Mouse (Mus musculus): ENCODE measurements at regions not wholly inside any gene's neighbourhood (a gene's known extent, or its start where the extent isn't known, plus 50 kb on each side); places are given as distances from the start of the nearest gene placed in this dataset.

DNA sequence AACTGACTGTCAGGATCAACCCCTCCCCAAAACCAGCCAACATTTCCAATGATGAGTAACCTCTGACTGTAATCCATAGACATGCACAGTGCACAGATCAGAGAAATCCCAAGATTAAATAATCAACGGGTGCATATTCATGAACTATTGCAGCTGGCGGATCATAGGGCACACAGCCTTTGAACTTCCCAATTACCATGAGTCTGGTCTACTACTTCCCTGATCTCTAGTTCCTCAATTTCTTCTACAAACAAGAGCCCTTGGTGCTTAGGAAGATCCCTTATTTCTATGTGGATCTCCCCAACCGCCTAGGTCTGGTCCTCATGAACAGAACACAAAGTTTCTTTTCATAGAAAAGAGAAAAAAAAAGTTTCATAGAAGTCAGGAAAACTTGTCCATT, 224.0 kb downstream of the Mreg start:
- Histone ChIP-seq H3K36me3 (replicated peaks) (no peaks in the 10 kb centered on the region), H3K27ac (no peak overlapping the region), H3K4me1 (no peaks in the 10 kb centered on the region), H3K9ac (no peak overlapping the region), H3K4me3 (replicated peaks) (no peak overlapping the region), H3K27me3 (no peaks in the 10 kb centered on the region), H3K4me2 (no peak overlapping the region), H3K9me3 (no peaks in the 10 kb centered on the region)
- ATAC-seq (ENCODE audit: low FRiP score) = no peak
- 94% methylated on average over 3 of the region's 3 CpGs for WGBS

DNA sequence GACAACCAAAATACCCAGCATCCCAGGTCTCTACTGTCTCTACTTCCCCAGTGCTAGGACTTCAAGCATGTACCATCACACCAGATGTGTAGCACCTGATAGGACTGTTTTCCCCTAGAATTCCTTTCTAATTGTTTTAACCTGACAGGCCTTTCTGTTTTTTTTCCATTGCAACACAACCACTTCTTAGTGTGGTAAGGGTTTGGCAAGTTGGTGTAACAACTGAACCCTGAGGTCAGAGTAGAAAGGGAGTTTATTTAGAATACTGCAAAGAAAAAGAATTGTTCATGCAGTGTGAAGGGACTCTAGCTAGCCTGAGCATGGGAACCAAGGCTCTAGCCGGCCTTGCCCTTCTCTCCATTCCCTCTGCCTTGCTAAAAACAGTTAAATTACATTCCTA, 226.1 kb downstream of the Mreg start:
- WGBS = 79% methylated on average over 1 of the region's 1 CpGs
- Histone ChIP-seq H3K36me3 (replicated peaks) (no peaks in the 10 kb centered on the region), H3K4me3 (replicated peaks) (no peak overlapping the region), H3K27me3 (no peaks in the 10 kb centered on the region), H3K4me1 (no peaks in the 10 kb centered on the region), H3K9me3 (no peaks in the 10 kb centered on the region), H3K4me2 (no peak overlapping the region), H3K9ac (no peak overlapping the region), H3K27ac (no peak overlapping the region)
- no peak for ATAC-seq (ENCODE audit: low FRiP score)

DNA sequence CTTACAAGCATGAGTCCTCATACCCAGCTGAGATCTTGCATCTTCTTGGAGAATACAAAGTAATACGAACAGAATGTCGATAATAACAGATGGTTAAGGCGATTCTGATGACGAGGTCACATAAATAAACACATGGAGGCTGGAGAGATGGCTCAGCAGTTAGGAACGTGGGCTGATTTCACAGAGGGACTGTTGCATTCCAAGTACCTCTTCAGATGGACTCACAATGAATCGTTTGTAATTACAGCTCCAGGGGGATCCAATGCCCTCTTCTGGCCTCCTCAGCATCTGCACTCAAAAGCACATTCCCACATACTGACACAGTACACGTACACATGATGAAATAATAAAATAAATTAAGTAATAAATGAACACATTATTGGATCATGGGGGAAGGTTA, 228.3 kb downstream of the Mreg start:
- Histone ChIP-seq H3K4me1 (no peaks in the 10 kb centered on the region), H3K27ac (no peak overlapping the region), H3K27me3 (no peaks in the 10 kb centered on the region), H3K9ac (no peak overlapping the region), H3K36me3 (replicated peaks) (no peaks in the 10 kb centered on the region), H3K4me2 (no peak overlapping the region), H3K4me3 (replicated peaks) (no peak overlapping the region), H3K9me3 (no peaks in the 10 kb centered on the region)
- WGBS = 87% methylated on average over 7 of the region's 7 CpGs
- no peak for ATAC-seq (ENCODE audit: low FRiP score)

DNA sequence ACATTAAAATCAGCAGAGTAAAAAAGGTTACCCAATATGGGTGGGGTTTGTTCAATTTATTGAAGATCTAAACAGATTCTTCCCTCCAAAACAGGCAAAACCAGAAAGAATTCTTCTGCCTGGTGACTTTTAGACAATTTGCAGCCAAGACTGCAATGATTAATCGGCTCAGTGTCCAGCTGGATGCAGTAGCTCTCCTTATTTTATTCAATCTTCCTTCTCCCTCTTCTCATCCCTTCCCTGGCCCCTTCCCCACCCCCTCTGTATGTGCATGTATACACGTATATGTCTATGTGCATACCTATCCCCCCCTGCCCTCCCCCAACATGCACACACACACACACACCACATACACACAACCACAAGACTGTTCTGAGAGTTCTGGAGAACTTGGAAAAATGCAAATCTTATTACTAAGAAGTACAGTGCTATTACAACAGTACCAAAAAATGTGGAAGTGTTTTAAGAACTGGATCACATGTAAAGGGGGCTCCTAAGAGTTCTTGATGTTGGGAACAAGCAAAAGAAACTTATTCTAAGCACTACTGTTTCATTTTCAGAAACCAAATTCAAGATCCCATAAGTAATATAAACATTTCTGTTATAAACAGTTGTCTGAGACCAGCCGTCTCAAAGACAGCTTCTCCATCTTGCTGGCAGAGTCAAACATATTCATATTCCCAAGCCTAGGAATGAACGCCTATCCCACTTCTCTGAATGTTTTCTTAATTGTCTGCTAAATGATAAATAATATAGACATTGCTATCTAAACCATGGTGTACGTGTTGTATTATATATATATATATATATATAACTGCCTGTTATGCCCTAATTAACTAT, 229.5 kb downstream of the Mreg start:
- H3K27ac ChIP-seq = no peak overlapping the region
- whole genome bisulfite sequencing = 86% methylated on average over 5 of the region's 5 CpGs
- H3K9ac ChIP-seq = no peak overlapping the region
- no peaks in the 10 kb centered on the region for H3K9me3 ChIP-seq
- no peaks in the 10 kb centered on the region for H3K4me1 ChIP-seq
- no peak for ATAC-seq (ENCODE audit: low FRiP score)
- no peaks in the 10 kb centered on the region for H3K27me3 ChIP-seq
- H3K4me2 ChIP-seq = no peak overlapping the region
- H3K4me3 ChIP-seq (replicated peaks) = no peak overlapping the region
- H3K36me3 ChIP-seq (replicated peaks) = no peaks in the 10 kb centered on the region

DNA sequence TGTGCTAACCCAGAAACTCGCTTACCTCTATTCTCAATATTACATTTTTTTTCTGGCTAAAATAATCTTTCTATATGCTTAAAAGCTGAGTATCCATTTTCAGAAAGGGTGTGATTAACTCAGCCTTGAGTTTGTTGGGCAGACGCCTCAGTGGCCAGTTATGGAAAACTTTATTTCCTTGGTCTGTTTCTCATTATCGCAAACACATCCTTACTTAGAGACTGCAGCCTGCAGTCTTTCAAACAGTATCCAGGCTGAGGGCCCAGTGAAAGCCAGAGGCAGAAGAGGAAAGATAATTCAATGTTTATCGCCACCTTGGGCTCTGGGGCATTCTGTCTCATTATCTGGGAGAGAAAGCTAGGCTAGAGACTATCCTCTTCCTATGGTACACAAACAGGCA, 231.5 kb downstream of the Mreg start:
- Histone ChIP-seq H3K36me3 (replicated peaks) (no peaks in the 10 kb centered on the region), H3K4me1 (no peaks in the 10 kb centered on the region)
- 81% methylated on average over 4 of the region's 4 CpGs for WGBS

DNA sequence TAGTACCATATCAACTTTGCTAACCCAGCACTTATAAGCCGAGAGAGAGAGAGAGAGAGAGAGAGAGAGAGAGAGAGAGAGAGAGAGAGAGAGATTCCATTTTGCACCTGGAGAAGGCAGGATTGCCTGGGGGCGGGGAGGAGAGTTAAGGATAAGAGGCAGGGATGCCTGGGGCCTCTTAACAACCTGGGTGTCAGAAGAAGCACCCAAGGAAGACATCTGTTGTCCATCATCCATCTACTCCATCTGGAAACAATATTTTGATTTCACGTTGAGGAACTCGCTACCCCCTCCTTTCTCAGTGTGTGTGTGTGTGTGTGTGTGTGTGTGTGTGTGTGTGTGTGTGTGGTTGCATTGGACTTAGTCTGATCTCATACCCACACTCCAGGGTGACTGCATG, 232.8 kb downstream of the Mreg start:
- Histone ChIP-seq H3K9me3 (no peaks in the 10 kb centered on the region), H3K9ac (no peak overlapping the region), H3K4me3 (replicated peaks) (no peak overlapping the region), H3K27ac (no peak overlapping the region), H3K4me2 (no peak overlapping the region), H3K27me3 (no peaks in the 10 kb centered on the region), H3K36me3 (replicated peaks) (no peaks in the 10 kb centered on the region), H3K4me1 (no peaks in the 10 kb centered on the region)
- WGBS = 82% methylated on average over 4 of the region's 4 CpGs
- no peak for ATAC-seq (ENCODE audit: low FRiP score)

More for the DNA sequence above, 231.5 kb downstream of the Mreg start:
- no peak overlapping the region for H3K4me2 ChIP-seq
- H3K9me3 ChIP-seq = no peaks in the 10 kb centered on the region
- no peak for ATAC-seq (ENCODE audit: low FRiP score)
- H3K4me3 ChIP-seq (replicated peaks) = no peak overlapping the region
- no peak overlapping the region for H3K9ac ChIP-seq
- H3K27ac ChIP-seq = no peak overlapping the region
- no peaks in the 10 kb centered on the region for H3K27me3 ChIP-seq

DNA sequence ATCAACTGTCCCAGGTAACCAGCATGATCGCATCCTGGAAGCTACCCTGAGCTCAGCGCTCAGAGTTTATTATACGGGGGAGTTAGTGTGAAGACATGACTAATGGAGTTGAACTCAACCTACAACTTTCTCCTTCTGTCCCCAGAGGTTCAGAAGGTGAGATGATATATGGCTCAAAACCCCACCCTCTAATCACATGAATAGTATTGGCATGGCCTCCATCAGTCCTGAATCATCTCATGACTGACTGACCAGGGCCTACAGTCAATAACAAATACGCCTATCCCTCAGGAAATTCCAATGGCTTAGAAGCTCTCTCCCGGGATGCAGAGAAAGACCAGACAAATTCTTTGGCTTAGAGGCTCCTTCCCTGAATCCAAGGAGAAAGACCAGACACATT, 234.7 kb downstream of the Mreg start:
- H3K4me1 ChIP-seq = no peaks in the 10 kb centered on the region
- WGBS = 94% methylated on average over 5 of the region's 5 CpGs
- no peak overlapping the region for H3K9ac ChIP-seq
- no peak overlapping the region for H3K4me3 ChIP-seq (replicated peaks)
- H3K27ac ChIP-seq = no peak overlapping the region
- no peak for ATAC-seq (ENCODE audit: low FRiP score)
- H3K27me3 ChIP-seq = no peaks in the 10 kb centered on the region
- no peaks in the 10 kb centered on the region for H3K9me3 ChIP-seq
- no peaks in the 10 kb centered on the region for H3K36me3 ChIP-seq (replicated peaks)
- no peak overlapping the region for H3K4me2 ChIP-seq

DNA sequence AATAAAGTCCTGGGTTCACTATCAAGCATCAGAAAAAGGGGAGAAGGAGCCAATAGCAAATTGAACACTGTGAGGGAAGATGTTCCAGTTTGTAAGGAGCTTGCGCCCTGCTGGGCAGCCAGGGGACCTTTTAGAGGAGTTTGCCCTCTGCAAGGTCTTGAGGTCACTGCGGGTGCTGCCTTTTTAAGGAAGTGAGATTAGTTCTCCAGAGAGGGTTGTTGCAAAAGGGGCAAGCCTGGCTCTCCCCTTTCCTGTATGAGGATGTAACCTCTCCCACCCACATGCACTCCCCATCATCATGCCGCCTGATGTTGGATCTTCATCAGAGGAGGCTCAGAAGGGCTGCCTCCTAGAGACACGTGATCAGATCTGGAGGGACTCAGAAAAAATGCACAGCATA, 237.4 kb downstream of the Mreg start:
- Histone ChIP-seq H3K27ac (no peak overlapping the region), H3K4me3 (replicated peaks) (no peak overlapping the region), H3K36me3 (replicated peaks) (no peaks in the 10 kb centered on the region), H3K4me2 (no peak overlapping the region), H3K9ac (no peak overlapping the region), H3K9me3 (no peaks in the 10 kb centered on the region), H3K4me1 (no peaks in the 10 kb centered on the region), H3K27me3 (no peaks in the 10 kb centered on the region)
- ATAC-seq (ENCODE audit: low FRiP score) = no peak
- WGBS = 72% methylated on average over 4 of the region's 4 CpGs

DNA sequence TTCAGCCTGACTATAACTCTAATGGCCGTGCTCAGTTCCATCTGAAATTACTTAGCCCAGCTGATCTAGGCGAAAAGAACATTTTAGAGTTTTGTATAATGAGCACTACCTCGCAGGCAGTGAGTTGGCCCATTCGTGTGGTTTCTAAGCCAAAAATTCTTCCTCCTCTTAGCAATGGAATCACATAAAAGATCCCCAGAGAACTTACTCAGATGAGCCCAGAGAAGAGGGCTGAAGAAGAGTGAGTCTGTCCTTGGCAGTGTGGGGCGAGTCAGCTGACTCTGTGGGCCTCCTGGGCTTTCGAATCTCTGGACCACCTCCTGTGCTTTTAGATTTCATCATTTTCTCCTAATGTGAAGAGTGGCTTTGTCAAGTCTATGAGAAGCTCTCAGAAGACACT, 240.2 kb downstream of the Mreg start:
- no peaks in the 10 kb centered on the region for H3K36me3 ChIP-seq (replicated peaks)
- H3K9ac ChIP-seq = no peak overlapping the region
- H3K4me2 ChIP-seq = no peak overlapping the region
- no peak overlapping the region for H3K27ac ChIP-seq
- H3K4me3 ChIP-seq (replicated peaks) = no peak overlapping the region
- no peaks in the 10 kb centered on the region for H3K4me1 ChIP-seq
- H3K9me3 ChIP-seq = no peaks in the 10 kb centered on the region
- WGBS = 90% methylated on average over 6 of the region's 6 CpGs
- no peaks in the 10 kb centered on the region for H3K27me3 ChIP-seq
- no peak for ATAC-seq (ENCODE audit: low FRiP score)

DNA sequence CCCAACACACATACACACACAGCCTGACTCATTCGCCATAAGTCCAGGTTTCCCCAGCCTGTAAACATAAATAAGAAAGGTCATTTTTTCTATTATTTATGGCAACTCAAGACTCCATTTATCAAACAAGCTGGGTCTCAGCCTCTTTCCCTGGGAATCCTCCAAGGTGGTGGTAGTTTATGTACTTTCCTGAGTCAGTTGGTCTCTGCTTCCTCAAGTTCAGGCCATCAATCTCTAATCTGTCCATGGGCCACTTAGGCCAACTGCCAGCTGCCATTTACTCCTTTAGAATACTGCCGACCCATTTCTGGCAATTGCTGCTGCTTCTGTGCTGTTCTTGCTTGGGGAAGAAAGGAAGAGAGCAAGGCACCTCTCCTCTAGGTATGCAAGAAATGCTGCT, 241.3 kb downstream of the Mreg start:
- Histone ChIP-seq H3K36me3 (replicated peaks) (no peaks in the 10 kb centered on the region), H3K27ac (no peak overlapping the region), H3K9ac (no peak overlapping the region), H3K4me1 (no peaks in the 10 kb centered on the region), H3K4me2 (no peak overlapping the region), H3K27me3 (no peaks in the 10 kb centered on the region), H3K4me3 (replicated peaks) (no peak overlapping the region), H3K9me3 (no peaks in the 10 kb centered on the region)
- ATAC-seq (ENCODE audit: low FRiP score) = no peak
- WGBS = 87% methylated on average over 2 of the region's 2 CpGs

DNA sequence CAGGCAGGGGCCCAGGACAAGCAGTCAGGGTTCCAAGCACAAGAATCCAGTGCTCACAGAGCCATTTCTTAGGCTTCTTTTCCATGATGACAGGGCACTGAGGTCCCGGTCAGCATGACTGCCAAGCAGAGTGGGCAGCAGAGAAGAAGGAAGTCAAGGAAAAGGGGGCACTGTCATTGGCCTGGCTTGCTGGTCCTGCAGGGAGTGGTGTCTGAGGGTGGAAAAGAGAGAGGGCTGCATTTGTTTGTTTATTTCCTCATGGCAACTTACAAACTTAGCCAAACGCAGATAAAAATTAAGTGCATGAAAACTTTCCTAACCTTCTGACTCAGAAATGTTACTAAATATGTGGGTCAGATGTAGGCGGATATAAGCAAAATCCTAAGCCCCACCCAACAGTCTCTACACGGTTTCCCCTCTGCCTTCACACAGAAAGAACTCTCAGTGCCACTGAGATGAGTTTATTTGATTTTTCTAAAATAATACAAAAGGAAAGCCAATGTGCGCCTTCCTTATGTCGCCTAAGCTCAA, 244.5 kb downstream of the Mreg start:
- Histone ChIP-seq H3K9ac (no peak overlapping the region), H3K4me3 (replicated peaks) (no peak overlapping the region), H3K9me3 (no peaks in the 10 kb centered on the region), H3K4me1 (no peaks in the 10 kb centered on the region), H3K27ac (no peak overlapping the region), H3K4me2 (no peak overlapping the region), H3K27me3 (no peaks in the 10 kb centered on the region), H3K36me3 (replicated peaks) (no peaks in the 10 kb centered on the region)
- 88% methylated on average over 6 of the region's 6 CpGs for WGBS
- no peak for ATAC-seq (ENCODE audit: low FRiP score)

DNA sequence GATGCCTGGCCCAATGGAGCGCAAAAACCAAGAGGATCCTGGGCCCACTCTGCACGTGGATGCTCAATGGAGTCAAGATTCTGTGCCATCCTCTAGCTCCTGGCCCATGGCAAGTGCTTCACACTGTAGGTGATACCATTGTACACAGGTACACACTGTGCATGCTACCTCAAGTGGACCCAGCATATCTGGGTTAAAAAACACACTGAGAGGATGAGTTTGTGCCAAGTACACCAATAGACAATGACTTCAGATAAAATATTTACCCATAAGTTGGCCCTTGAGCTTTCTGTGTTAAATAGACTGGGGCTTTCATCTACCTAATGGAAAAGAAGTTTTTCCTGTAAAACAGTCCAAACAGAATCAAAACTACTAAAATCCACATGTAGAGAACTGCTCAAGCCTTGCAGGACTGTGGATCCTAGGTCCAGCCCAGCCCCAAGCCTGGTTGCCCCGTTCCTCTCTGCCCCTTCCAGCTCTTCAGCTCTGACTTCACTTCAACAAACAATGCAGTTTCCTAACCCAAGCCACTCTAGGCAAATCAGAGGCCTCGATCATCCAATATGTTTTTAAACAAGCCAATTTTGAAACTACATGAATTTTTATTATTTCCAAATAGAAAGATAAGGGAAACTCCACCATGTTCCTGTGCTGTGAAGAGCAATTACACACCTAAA, 247.5 kb downstream of the Mreg start:
- Histone ChIP-seq H3K4me2 (no peak overlapping the region), H3K9me3 (no peaks in the 10 kb centered on the region), H3K4me1 (no peaks in the 10 kb centered on the region), H3K36me3 (replicated peaks) (no peaks in the 10 kb centered on the region), H3K27ac (no peak overlapping the region), H3K4me3 (replicated peaks) (no peak overlapping the region), H3K27me3 (no peaks in the 10 kb centered on the region), H3K9ac (no peak overlapping the region)
- 88% methylated on average over 4 of the region's 4 CpGs for WGBS
- no peak for ATAC-seq (ENCODE audit: low FRiP score)

DNA sequence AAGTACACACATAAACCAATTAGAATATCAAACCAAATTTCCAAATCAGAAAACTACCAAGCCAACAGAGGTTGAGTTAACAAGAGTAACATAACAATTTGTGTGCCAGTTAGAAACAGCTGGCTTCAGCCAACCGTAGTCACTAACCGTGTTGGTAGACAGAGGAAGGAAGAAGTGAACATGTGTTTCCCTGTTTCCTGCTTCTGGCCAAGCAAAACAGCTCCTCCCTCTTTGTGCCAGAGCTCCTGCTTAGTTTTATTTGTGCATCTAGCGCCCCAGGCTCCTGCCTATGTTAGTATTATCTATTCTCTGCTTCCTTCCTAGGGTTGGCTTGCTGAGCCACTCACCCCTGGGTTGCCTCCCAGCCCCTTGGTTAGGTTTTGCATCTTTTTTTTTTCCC, 255.2 kb downstream of the Mreg start:
- Histone ChIP-seq H3K27ac (no peak overlapping the region), H3K9me3 (no peaks in the 10 kb centered on the region), H3K4me3 (replicated peaks) (no peak overlapping the region), H3K36me3 (replicated peaks) (no peaks in the 10 kb centered on the region), H3K9ac (no peak overlapping the region), H3K4me1 (no peaks in the 10 kb centered on the region), H3K27me3 (no peaks in the 10 kb centered on the region), H3K4me2 (no peak overlapping the region)
- WGBS = 81% methylated on average over 3 of the region's 3 CpGs
- no peak for ATAC-seq (ENCODE audit: low FRiP score)

Data from forebrain, embryonic 12.5 days (tissue).